Mouse (Mus musculus): ENCODE measurements at regions not wholly inside any gene's neighbourhood (a gene's known extent, or its start where the extent isn't known, plus 50 kb on each side); places are given as distances from the start of the nearest gene placed in this dataset.
A peak's percentile ranks its signal among the peaks of the same experiment; 100 is the strongest.
"Not testable (repeated sequence)": the region's sequence is repeated elsewhere in the genome, so short reads cannot be mapped to it uniquely, and the experiment has no call there.

DNA sequence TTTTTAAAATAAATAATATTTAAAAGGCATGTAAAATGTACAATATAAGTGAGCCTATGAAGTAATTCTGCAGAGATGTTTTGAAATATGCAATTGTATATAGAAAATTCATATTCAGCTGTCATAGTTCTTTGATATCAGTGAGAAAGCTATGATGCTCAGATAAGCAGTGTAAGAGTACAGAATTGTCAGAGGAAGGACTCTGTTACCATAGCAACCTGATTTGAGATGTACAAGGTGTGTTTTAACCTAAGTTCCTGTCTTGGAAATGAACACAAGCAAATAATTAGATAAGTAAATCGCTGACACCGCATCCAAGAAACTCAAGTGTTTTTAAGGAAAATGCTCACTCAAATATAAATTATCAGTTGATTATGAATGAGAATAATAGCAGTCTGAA, 271.8 kb downstream of the Gabrg2 start:
- DNase-seq (ENCODE audit: low spot score in 2 of 2) = no peak

DNA sequence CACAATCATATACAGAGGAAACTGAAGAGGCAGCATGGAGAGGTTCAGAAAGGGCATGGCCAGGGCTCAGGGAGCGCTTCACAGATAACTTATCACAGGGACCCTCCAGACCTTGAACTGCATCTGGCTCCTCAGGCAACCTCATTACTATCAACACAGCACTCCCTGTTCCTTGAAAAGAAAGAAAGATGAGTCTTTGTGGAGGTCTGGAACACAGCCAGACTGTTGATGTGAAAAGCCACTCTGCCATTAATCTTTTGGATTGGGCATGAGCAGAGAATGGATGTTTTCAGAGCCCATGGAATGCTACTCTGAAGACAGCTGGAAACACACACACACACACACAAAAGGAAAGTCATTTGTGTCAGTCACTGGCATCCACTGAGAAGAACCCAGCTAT, 284.0 kb downstream of the Gabrg2 start:
- no peak for DNase-seq (ENCODE audit: low spot score in 2 of 2)

DNA sequence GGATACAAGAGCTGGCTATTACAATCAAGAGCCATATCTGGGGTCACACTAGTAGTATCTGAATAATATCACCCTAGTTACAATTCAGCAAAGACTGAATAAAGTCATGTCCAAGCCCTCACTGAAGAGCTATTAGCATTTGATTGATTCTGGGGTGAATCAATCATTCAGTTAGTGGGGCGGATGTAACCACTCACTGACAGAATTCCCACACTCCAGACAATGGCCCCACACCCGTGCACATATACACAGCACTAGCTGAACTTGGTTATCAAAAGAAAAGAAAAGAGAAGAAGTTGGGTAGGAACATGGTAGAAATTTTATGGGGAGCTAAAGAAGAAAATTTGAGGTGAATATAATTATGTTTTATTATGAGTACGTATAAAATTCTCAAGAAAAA, 310.0 kb downstream of the Gabrg2 start:
- DNase-seq (ENCODE audit: low spot score in 2 of 2) = no peak

DNA sequence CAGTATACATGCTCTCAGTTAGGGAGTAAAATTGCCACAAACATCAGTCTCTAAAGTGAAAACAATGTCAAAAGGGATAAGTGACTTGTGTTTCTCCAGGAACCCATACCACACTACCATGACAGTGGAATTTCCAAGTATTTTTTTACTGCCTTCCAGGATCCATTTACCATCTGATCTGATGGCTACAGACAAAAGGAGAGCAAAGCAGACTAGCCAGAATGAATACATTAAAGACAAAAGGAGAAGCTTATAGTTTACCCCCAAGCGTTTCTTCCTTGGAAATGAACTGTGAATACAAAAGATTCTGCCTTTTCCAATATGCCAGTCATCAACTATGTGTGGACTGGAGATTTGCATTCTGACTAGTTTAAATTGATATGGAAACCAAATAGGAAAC, 317.7 kb downstream of the Gabrg2 start:
- no peak for DNase-seq (ENCODE audit: low spot score in 2 of 2)

- peak in 1 of 2 experiments; percentile 20 for DNase-seq (ENCODE audit: low spot score in 2 of 2)
These were observed 348.1 kb downstream of the Gabrg2 start for GRCm38 (mm10) chr11:41652566-41652965.

- DNase-seq (ENCODE audit: low spot score in 2 of 2) = no peak
These were observed 355.2 kb downstream of the Gabrg2 start for GRCm38 (mm10) chr11:41645502-41645891.

DNA sequence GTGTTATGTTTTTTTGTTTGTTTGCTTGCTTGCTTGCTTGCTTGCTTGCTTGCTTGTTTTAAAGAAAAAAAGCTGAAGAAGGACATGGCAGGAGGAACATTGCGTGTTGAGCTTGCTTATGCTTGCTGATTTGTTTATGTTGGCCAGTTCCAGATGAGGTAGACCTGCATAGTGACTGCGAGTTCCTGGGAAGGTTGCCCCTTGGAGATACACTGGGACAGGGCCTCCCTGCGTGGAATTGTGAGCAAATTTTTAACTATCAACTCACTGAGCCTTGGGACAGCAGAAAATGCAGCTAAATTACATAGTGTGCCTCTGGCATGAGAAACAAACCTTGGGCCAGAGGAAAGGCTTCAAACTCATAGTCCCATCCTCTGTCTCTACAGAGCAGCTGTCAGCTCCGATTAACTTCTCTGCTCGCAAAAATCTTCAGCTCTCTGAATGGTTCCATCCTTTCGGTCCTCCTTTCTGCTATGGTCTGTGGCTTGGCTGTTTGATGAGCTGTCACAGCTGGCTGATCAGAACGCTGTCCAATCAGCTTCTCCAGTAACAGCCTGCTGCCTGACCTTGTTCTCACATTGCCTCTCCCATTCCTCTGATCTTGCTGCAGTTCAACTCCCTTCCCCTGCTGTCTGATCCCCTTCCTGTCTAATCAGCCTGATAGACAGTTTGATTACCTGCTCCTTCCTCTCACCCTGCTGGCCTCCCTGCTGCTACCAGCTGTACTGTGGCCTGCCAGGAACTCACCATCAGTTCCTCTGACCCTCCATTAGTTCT, 355.7 kb downstream of the Gabrg2 start:
- DNase-seq (ENCODE audit: low spot score in 2 of 2) = no peak

GRCm38 (mm10) chr11:41644083-41644482, 356.6 kb downstream of the Gabrg2 start:
- DNase-seq (ENCODE audit: low spot score in 2 of 2) = no peak

DNA sequence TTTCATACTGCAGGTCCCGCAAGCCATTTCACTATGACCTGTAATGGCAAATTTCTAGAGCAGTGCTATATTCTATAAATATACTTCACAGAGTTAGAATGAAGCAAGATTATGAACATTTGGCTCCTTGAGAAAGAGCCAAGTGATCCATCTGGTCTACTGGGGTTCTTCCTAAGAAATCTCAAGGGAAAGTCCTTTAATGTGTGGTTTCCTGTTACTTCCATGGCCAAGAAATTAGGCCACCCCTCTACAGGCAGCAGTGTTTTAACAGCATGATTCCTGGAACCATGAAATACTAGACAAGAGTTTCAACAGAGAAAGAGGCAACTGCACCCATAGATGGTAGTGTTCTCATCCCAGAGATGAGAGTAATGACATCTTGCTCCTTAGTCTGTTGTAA, 401.7 kb downstream of the Gabrg2 start:
- peak in 1 of 2 experiments; percentile 19 for DNase-seq (ENCODE audit: low spot score in 2 of 2)

DNA sequence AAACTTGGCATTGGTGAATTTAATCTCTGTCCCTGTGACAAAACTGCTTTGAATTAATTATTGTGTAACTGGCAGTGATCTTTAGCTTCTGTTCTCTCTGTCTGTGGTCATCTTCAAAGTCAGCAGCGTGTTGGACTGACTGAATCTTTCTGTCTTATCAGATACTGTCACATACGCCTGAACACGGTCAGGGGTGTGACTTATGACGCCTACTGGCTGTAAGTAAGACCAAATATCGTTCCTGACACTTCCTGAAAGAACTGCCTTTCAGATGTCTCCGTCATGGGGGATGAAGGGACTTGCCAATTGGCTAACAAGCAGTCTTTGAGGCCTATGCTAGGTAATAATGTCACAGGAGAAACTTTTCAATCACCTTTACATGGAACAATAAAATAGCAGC, 402.2 kb downstream of the Gabrg2 start:
- no peak for DNase-seq (ENCODE audit: low spot score in 2 of 2)

- DNase-seq (ENCODE audit: low spot score in 2 of 2) = not testable (repeated sequence)
These were observed 409.2 kb downstream of the Gabrg2 start for GRCm38 (mm10) chr11:41591426-41591825.
